Mouse (Mus musculus): Measurements from ENCODE around the gene Rtn4ip1. TPM values are rescaled to one million over a fixed set of nuclear protein-coding genes. Genes with fewer than 3 reads are reported as not detected.

Gene Rtn4ip1
- polyA plus RNA-seq, 1 experiment: 6.7 TPM

GRCm38 (mm10) chr10:44003551-44004151 lies 102.0 kb downstream of the Rtn4ip1 start:
- Histone ChIP-seq H3K27me3 (ENCODE audit: control insufficient read depth, insufficient read depth, low read length) (peaks cover 7% of the 10 kb centered on the region; the same call in 1 of the 2 replicates), H3K4me1 (ENCODE audit: control insufficient read depth, insufficient read depth, insufficient read length) (peaks cover 12% of the 10 kb centered on the region), H3K4me3 (ENCODE audit: extremely low read depth, insufficient read depth, insufficient read length) (peak overlapping the region; percentile 97), H3K27ac (ENCODE audit: insufficient read depth, low read length) (peak overlapping the region; percentile 87), H3K36me3 (ENCODE audit: control insufficient read depth, insufficient read depth, low read length) (peaks cover 2% of the 10 kb centered on the region; the same call in 1 of the 2 replicates)
- DNase-seq (ENCODE audit: low read depth in 1 of 2, low spot score in 2 of 2): peak; percentile 50 to 80
- under 1% methylated on average over 68 of the region's 68 CpGs for WGBS
- TF ChIP-seq CTCF (IDR thresholded peaks at IDR 0.05; ENCODE audit: extremely low read depth, insufficient read depth, insufficient read length, insufficient replicate concordance) (peak; percentile 6; the same call in 1 of the 2 replicates), POLR2A (IDR thresholded peaks at IDR 0.05; ENCODE audit: low read depth, low read length) (no peak)

GRCm38 (mm10) chr10:44004221-44004751 lies 102.7 kb downstream of the Rtn4ip1 start:
- DNase-seq (ENCODE audit: low read depth in 1 of 2, low spot score in 2 of 2): peak in 1 of 2 experiments; percentile 28
- no peaks in the 10 kb centered on the region for H3K36me3 ChIP-seq (ENCODE audit: control insufficient read depth, insufficient read depth, low read length)
- peaks cover 12% of the 10 kb centered on the region for H3K4me1 ChIP-seq (ENCODE audit: control insufficient read depth, insufficient read depth, insufficient read length)
- H3K27ac ChIP-seq (ENCODE audit: insufficient read depth, low read length): no peak overlapping the region
- peaks cover 7% of the 10 kb centered on the region; the same call in 1 of the 2 replicates for H3K27me3 ChIP-seq (ENCODE audit: control insufficient read depth, insufficient read depth, low read length)
- WGBS: 5% methylated on average over 33 of the region's 33 CpGs
- H3K4me3 ChIP-seq (ENCODE audit: extremely low read depth, insufficient read depth, insufficient read length): peak overlapping the region; percentile 97
- TF ChIP-seq POLR2A (IDR thresholded peaks at IDR 0.05; ENCODE audit: low read depth, low read length) (no peak), CTCF (IDR thresholded peaks at IDR 0.05; ENCODE audit: extremely low read depth, insufficient read depth, insufficient read length, insufficient replicate concordance) (no peak)

GRCm38 (mm10) chr10:44005677-44006641 lies 104.4 kb downstream of the Rtn4ip1 start:
- TF ChIP-seq POLR2A (IDR thresholded peaks at IDR 0.05; ENCODE audit: low read depth, low read length): no peak
- no peak for TF ChIP-seq CTCF (IDR thresholded peaks at IDR 0.05; ENCODE audit: extremely low read depth, insufficient read depth, insufficient read length, insufficient replicate concordance)
- 17% methylated on average over 40 of the region's 40 CpGs for WGBS
- Histone ChIP-seq H3K4me3 (ENCODE audit: extremely low read depth, insufficient read depth, insufficient read length) (peak overlapping the region; percentile 6; the same call in 1 of the 2 replicates), H3K4me1 (ENCODE audit: control insufficient read depth, insufficient read depth, insufficient read length) (peaks cover 12% of the 10 kb centered on the region), H3K36me3 (ENCODE audit: control insufficient read depth, insufficient read depth, low read length) (no peaks in the 10 kb centered on the region), H3K27ac (ENCODE audit: insufficient read depth, low read length) (no peak overlapping the region), H3K27me3 (ENCODE audit: control insufficient read depth, insufficient read depth, low read length) (peaks cover 7% of the 10 kb centered on the region; the same call in 1 of the 2 replicates)
- DNase-seq (ENCODE audit: low read depth in 1 of 2, low spot score in 2 of 2): peak in 1 of 2 experiments; percentile 39

Other genes with a start within 250 kb of the Rtn4ip1 start
- gene Qrsl1, start 62 bp upstream of the Rtn4ip1 start, polyA plus RNA-seq (2012; rRNA removed): 9.0 and 9.4 TPM in 2 replicates
- 5.9 and 6.9 TPM in 2 replicates for gene Crybg1, start 247.0 kb downstream of the Rtn4ip1 start, polyA plus RNA-seq (2012; rRNA removed)